Mouse (Mus musculus) left cerebral cortex, adult 9 months (tissue): ENCODE results near the gene Ranbp17.
"Not testable (repeated sequence)": the region's sequence is repeated elsewhere in the genome, so short reads cannot be mapped to it uniquely, and the experiment has no call there.

Source experiments
- DNase-seq, 2 experiments: peaks; one replicate each; pipeline ENCODE4 v3.0.0; 2022; ENCODE audit warnings: low spot score in 2 of 2

Ranbp17 gene

DNA sequence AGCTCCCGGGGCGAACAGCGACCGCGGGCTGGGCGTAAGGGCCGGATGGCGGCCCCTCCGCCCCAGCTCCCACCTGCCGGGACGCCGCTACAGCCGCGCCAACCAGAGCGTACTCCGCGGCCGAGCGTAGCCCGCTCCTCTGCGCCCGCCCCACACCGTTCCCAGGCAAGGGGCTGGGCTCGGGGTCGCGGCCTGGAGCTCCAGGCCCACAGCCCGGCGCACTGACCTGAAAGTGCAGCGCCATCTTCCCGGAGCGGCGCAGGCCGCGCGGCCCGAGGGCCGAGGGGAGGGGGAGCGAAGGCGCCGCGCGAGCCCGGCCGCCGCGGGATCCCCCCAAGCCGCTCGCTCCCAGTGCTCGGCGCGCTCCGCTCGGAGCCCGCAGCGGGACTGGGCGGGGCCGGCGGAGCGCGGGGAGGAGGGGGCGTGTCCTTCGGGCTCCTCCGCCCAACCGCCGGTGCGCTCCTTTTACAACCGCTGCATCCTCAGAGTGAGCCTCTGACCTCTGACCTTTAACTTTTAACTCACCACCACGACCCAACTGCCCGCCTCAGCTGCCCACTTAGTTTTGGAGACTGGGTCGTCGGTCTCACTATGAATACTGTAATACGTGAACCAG is at the start of gene Ranbp17:
Ranbp17 (minus strand) TSS at position 371 of the 616 bp plus-strand sequence.
- peak; percentile 2 to 12 for DNase-seq

DNA sequence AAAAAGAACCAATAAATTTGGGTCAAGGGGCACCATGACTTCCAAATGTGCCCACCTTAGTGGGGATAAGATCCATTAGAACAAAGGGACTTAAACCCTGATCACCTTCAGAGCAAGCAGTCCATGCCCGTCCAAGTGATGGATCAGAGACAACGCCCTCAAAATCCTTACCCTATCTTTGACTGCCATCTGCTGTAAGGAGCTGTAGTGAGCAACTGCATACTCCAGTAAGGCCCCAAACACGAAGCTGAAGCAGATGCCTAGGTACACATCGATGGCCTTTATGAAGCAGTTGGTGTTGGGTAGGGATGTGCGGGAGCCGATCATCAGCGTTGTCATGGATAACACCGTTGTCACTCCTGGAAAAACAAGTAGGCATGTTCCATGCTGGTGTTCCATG is 40.6 kb upstream of the Ranbp17 start:
- DNase-seq, result peak in 1 of 2 experiments; percentile 31

GRCm38 (mm10) chr11:33550861-33551560 is 37.5 kb upstream of the Ranbp17 start:
- DNase-seq, result no peak

GRCm38 (mm10) chr11:33547386-33547785 is 33.8 kb upstream of the Ranbp17 start:
- DNase-seq, result no peak

GRCm38 (mm10) chr11:33544945-33545344 is 31.4 kb upstream of the Ranbp17 start:
- DNase-seq, result no peak

DNA sequence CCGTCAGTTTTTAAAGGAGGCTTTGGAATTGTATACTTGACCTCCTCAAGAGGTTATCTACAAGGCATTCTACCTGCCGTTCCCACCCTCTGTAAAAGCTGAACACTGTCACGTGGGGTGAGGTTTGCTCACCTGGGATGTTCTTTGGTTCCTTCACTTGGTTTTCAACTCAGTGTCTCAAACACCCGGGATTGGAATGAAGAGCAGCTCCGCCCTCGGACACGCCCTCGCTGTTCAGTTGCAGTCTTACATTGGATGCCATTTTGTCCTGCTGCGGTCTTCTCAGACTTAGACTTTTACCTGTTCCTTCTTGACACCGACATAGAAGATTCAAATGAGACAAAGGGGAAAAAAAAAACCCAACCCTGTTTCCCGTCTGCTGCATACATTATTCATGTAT is 30.6 kb upstream of the Ranbp17 start:
- DNase-seq, result no peak

DNA sequence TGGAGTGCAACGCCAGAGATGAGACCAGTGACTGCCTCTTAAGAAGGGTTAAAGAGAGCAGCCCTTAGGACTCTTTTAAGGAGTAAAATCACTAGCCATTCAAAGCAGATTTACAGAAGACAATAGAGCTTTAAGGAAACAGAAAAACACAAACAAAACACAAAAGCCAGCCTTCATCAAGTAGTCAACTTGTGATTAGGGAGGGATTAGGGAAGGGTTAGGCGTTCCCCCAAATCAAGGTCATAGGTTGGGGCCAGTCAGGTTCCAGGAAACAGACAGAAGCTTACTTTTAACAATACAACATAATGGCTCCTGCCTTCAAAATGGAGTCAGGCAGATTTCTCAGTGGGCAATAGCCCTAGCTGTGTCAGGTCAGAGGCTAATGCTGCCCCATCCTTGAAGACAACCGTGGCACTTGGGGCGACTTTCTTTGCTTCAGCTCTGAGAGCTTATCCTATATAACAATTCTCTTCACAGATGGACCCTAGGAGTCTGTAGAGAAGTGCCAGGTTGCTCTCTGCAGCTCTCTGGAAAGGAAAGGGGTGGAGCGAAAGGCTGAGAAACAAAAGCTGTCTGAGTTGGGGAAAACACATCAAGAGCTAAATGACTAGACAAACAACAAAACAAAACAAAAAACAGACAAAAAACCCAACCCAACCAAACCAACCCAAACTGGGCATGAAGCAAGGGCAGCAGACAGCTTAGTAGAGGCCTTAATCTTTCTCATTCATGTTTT is 24.0 kb upstream of the Ranbp17 start:
- no peak for DNase-seq

- DNase-seq, result no peak
These were observed 23.1 kb upstream of the Ranbp17 start for GRCm38 (mm10) chr11:33536636-33537035.

DNA sequence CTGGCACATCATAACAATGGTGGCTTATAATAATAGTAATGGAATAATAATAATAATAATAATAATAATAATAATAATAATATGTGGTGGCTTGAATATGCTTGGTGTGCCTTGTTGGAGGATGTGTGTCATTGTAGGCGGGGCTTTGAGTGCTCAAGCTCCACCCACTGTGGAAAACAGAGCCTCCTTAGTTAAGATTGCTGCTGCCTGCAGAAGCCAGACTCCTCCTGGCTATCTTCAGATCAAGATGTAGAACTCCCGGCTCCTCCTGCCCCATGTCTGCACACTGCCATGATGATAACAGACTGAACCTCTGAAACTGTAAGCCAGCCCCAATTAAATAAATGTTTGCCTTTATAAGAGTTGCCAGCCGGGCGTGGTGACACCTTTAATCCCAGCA is 21.0 kb upstream of the Ranbp17 start:
- DNase-seq, result no peak

DNA sequence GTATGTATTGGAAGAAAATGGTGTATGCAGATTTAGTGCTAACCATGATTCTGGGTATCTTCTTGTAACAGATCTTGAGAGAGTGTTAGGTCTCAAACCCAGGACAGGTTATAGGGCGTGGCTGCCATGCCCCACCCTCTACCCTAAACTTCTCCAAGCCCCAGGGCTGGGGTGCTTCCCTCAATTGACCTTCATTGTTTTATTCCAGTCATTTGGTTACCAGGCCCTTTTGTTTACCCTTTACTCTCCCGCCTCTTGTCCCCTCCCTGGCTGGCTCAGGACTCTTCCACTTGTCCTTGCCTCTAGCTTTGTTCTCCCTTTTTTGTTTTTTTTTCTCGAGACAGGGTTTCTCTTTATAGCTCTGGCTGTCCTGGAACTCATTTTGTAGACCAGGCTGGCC is 20.0 kb upstream of the Ranbp17 start:
- DNase-seq, result no peak

GRCm38 (mm10) chr11:33529576-33529975 is 16.0 kb upstream of the Ranbp17 start:
- DNase-seq, result no peak

DNA sequence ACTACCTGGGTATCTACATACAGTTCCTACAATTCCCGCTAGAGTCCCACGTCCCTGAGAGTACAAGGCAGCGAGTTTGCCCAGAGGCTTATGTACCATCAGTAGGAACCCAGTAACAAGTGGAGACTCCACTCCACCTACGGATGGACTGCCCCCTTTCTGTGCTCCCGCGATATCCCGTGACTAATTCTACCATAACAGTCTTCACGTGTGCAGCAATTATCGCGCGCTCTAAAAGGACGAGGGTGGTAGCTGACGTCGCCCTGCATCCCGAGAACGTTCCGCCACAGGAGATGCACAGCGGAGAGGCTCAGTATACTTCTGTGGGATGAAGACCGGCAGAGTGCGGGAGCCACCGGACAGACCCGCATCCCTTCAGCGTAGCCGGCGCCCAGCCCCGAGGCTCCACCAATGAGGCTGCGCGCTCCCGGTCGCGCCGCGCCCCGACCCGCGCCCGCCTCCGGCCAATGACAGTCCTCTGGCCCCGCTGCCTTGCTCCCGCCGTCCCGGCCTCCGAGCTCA is 631 bp downstream of the Ranbp17 start:
- peak; percentile 33 to 62 for DNase-seq

DNA sequence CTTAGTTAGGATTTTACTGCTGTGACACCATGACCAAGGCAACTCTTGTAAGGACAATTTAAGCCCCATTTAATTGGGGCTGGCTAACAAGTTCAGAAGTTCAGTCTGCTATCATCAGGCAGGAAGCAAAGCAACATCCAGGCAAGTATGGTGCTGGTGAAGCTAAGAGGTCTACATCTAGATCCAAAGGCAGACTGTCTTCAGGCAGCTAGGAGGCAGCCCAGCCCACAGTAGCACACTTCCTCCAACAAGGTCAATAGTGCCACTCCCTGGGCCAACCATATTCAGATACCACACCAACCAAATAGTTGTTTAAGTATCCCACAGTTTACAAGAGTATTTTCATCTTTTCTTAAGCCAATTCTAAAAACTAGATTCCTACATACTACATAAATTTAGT is 4.1 kb downstream of the Ranbp17 start:
- DNase-seq, result no peak

DNA sequence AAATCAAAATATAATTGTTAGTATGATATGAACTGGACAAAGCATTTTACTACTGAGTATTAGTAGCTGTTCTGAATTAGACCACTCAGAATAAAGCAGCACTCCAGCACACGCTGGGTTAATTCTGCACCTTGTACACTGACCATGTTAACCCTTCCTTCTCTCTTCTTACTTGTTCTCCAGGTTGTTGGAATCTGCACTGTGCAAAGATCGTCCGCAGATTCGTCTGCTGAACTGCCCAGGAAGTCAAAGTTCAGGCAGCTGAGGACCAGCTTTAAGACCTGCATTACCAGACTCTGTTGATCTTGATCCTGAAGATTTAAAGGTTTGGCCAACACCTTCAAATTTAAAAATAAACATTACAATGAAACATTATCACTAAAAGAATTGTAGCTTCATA is 27.8 kb downstream of the Ranbp17 start:
- DNase-seq, result no peak

DNA sequence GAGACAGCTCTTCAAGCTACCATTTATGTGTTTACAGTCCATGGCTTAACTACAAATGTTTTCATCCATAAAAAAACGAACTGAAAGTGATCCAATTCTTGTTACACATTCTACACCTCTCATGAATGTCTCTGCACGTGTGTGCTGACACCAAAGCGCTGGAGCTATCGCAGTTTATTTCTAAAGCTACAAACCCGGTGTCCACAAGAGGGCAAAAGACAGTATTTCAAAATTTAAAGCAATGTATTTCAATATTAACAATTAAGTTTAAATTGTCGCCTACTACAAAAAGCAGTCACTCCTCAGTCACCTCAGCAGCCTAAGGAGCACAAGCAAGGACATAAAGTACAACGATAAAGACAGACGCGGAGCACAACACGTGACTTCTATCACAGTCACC is 33.1 kb downstream of the Ranbp17 start:
- DNase-seq, result no peak

GRCm38 (mm10) chr11:33479209-33479608 is 34.3 kb downstream of the Ranbp17 start:
- DNase-seq, result no peak

- DNase-seq, result no peak
These were observed 36.9 kb downstream of the Ranbp17 start for GRCm38 (mm10) chr11:33476634-33477033.

DNA sequence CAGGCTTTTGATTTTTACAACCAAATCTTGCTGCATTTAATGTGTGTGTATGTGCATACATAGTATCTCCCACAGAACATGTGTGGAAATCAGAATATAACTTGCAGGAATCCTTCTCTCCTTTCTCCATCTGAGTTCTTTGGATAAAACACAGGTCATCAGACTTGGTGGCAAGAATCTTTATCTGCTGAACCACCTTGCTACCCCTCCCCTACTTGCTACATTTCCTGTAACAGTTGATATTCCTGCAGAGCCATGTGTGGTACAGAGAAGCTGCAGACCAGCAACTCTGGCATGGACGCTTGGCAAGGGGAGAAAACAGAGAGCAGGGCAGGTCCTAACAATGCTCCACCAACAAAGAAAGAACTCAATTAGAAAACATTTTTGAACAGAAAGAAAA is 52.4 kb downstream of the Ranbp17 start:
- no peak for DNase-seq

DNA sequence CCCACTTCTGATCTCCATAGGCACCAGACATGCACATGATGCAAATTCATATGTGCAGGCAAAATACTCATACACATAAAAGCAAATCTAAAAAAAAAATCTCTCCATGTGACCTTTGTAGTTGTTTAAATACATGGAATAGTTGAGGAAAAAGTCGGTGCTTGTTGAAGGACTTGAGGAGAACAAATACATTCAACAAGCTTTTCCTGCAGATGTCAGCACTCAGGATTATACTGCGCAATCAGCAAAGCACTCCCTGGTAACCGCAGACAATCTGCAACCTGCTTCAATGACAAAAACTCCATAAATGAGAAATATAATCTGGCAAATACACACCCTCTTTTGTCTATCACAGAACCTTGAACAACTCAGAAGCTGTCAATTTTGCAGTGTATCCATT is 59.5 kb downstream of the Ranbp17 start:
- no peak for DNase-seq

DNA sequence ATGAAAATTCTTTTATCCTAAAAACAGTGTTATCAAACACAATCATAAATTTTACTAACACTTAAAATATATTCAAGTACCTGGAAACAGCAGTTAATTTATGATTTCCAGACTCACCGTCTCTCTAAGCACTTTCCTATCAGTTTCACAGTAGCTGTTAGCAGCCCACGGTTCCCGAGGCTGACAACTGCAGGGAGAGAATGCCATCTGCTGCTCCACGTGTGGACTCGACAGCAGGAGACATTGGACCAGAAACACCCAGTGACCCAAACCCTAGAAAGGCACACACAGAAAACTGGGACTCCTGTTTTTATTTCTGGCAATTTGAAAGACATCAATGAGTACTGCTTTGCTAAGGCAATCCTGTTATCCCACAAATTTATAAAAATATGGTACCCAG is 79.7 kb downstream of the Ranbp17 start:
- DNase-seq, result peak in 1 of 2 experiments; percentile 2

DNA sequence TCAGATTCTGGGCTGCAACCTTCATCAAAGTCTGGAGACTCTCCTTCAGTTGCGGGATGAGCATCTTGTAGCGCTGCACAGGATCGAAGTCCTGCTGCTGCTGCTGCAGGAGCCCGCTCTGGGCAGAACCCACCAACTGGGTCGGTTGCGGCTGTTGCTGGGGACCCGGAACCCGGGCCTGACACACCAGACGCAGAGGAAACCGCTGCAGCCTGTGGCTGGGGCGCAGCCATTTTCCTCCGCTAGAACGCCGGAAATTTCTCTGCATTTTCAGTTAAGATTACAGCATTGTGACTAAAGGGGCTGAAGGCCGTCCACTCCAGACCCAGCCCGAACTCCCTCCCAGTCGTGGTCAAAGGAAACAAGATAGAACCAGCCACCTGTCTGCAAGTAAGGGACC is 85.3 kb downstream of the Ranbp17 start:
- DNase-seq, result not testable (repeated sequence)

- DNase-seq, result not testable (repeated sequence)
These were observed 85.8 kb downstream of the Ranbp17 start for GRCm38 (mm10) chr11:33427789-33428188.

DNA sequence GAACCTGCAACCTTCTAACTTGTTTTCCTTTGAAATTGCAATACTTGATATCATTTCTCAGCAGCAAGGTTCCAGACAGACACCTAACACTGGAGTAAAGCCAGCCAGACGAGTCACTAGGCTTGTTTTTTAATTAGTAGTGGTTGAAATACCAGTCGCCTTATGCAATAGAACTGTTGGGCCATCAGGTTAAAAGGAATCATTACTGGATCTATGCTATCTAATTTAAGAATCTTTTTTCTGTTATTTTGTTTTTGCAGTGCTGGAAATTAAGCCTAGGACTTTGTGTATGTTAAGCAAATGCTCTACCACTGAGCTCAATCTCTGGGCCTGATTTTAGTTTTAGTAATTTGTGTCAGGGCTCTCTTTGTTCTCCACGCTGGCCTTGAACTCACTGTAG is 91.3 kb downstream of the Ranbp17 start:
- DNase-seq, result no peak
